Mouse (Mus musculus) liver, adult 2 months (tissue): ENCODE results near the gene Rnf103. TPM values are rescaled to one million over a fixed set of nuclear protein-coding genes. Genes with fewer than 3 reads are reported as not detected.
"Not testable (repeated sequence)": the region's sequence is repeated elsewhere in the genome, so short reads cannot be mapped to it uniquely, and the experiment has no call there.

Experiments
- DNase-seq: peaks from one replicate; pipeline ENCODE4 v3.0.0-alpha.2; 2011; ENCODE audit warnings: low read depth, low spot score; ENCODE audit errors: extremely low read depth
- H3K27ac ChIP-seq: fragments of 200-500 bp; replicated peaks from 2 replicates; pipeline ENCODE4 v1.5.1; 2012; ENCODE audit warnings: low read depth, mild to moderate bottlenecking, control low read depth, inconsistent platforms, low read length; ENCODE audit not compliant: insufficient read depth
- H3K27me3 ChIP-seq: fragments of 200-500 bp; 2 replicates; pipeline ENCODE4 v1.6.1; 2012; ENCODE audit warnings: mild to moderate bottlenecking, moderate library complexity, low read length, inconsistent platforms; ENCODE audit not compliant: control insufficient read depth, insufficient read depth
- H3K36me3 ChIP-seq: fragments of 200-500 bp; 2 replicates; pipeline ENCODE4 v1.6.1; 2012; ENCODE audit warnings: low read length, inconsistent platforms; ENCODE audit not compliant: control insufficient read depth, insufficient read depth
- H3K4me1 ChIP-seq: fragments of 200-500 bp; 2 replicates; pipeline ENCODE4 v1.6.1; 2011; ENCODE audit warnings: low read length; ENCODE audit not compliant: control insufficient read depth, insufficient read depth
- H3K4me3 ChIP-seq: fragments of 200-500 bp; 2 replicates; pipeline ENCODE4 v1.5.1; 2011; ENCODE audit warnings: low read depth, mild to moderate bottlenecking, control low read depth, low read length, moderate library complexity; ENCODE audit not compliant: insufficient read depth
- H3K79me2 ChIP-seq: fragments of 200-500 bp; 2 replicates; pipeline ENCODE4 v1.6.1; 2012; ENCODE audit warnings: inconsistent platforms, mild to moderate bottlenecking, low read length, moderate library complexity; ENCODE audit not compliant: control insufficient read depth, insufficient read depth
- H3K9ac ChIP-seq: fragments of 200-500 bp; 2 replicates; pipeline ENCODE4 v1.6.1; 2012; ENCODE audit warnings: low read depth, mild to moderate bottlenecking, control low read depth, inconsistent platforms, low read length
- CTCF ChIP-seq: fragments of 200-500 bp; IDR thresholded peaks from 2 replicates; pipeline ENCODE4 v1.5.1; 2011; ENCODE audit warnings: low read depth, low read length, control low read depth
- POLR2A ChIP-seq: fragments of 200-500 bp; IDR thresholded peaks from 2 replicates; pipeline ENCODE4 v1.6.1; 2011; ENCODE audit warnings: low read length, control low read depth; ENCODE audit not compliant: insufficient read depth; ENCODE audit errors: extremely low read depth
- WGBS: fragments of 180-500 bp; shearing (Covaris S2); methylation state at CpG from one replicate; pipeline ENCODE4 v1.1.7; 2018; 5-methylcytosine and 5-hydroxymethylcytosine counted together
- polyA plus RNA-seq: library from polyadenylated mRNA; depleted of rRNA; stranded (reverse); fragments of >200 nt; gene quantifications from 2 replicates; pipeline ENCODE4 v1.2.3, GENCODE M21; 2012; rRNA removed
- total RNA-seq: library from RNA; depleted of rRNA; stranded (reverse); fragments of >200 nt; gene quantifications from 2 replicates; pipeline ENCODE4 v1.2.3, GENCODE M21; 2014; rRNA removed

Rnf103 gene
- total RNA-seq (70.7 and 73.3 TPM in 2 replicates), polyA plus RNA-seq (27.2 and 27.7 TPM in 2 replicates)

GRCm38 (mm10) chr6:71493675-71494340, at the start of gene Rnf103:
Gene Rnf103 (plus strand): TSS chr6:71493894.
- H3K79me2 ChIP-seq, result peaks cover 6% of the 10 kb centered on the region; the same call in 1 of the 2 replicates

GRCm38 (mm10) chr6:71444756-71445155, 48.9 kb upstream of the Rnf103 start:
- 89% methylated on average over 1 of the region's 1 CpGs for WGBS
- peaks cover 6% of the 10 kb centered on the region for H3K4me1 ChIP-seq
- no peaks in the 10 kb centered on the region for H3K27me3 ChIP-seq
- no peak overlapping the region for H3K4me3 ChIP-seq
- no peak overlapping the region for H3K27ac ChIP-seq
- H3K36me3 ChIP-seq, result no peaks in the 10 kb centered on the region
- H3K9ac ChIP-seq, result no peak overlapping the region
- peaks cover 3% of the 10 kb centered on the region for H3K79me2 ChIP-seq
- DNase-seq, result no peak
- TF ChIP-seq POLR2A (no peak), CTCF (no peak)

More at GRCm38 (mm10) chr6:71493675-71494340, at the start of gene Rnf103:
- peaks cover 13% of the 10 kb centered on the region for H3K4me1 ChIP-seq
- under 1% methylated on average over 67 of the region's 79 CpGs for WGBS
- peak within 1 kb of the TSS; percentile 99 for H3K4me3 ChIP-seq
- peak within 1 kb of the TSS; percentile 100 for H3K9ac ChIP-seq
- H3K27ac ChIP-seq, result peak within 1 kb of the TSS; percentile 99
- no peaks in the 10 kb centered on the region for H3K27me3 ChIP-seq
- H3K36me3 ChIP-seq, result peaks cover 17% of the 10 kb centered on the region
- TF ChIP-seq POLR2A (peak; percentile 98), CTCF (0 out of 2 replicates have a peak, but pooled peaks have one; percentile 9)
- peak; percentile 96 for DNase-seq

GRCm38 (mm10) chr6:71445560-71445959, 48.1 kb upstream of the Rnf103 start:
- TF ChIP-seq CTCF, result no peak
- no peak for TF ChIP-seq POLR2A
- no peak for DNase-seq
- Histone ChIP-seq H3K27ac (peak overlapping the region; percentile 49), H3K4me1 (peaks cover 6% of the 10 kb centered on the region), H3K9ac (no peak overlapping the region), H3K27me3 (no peaks in the 10 kb centered on the region), H3K79me2 (no peaks in the 10 kb centered on the region), H3K36me3 (no peaks in the 10 kb centered on the region), H3K4me3 (no peak overlapping the region)
- 90% methylated on average over 6 of the region's 6 CpGs for WGBS

- 85% methylated on average over 2 of the region's 2 CpGs for WGBS
- Histone ChIP-seq H3K79me2 (no peaks in the 10 kb centered on the region), H3K4me1 (no peaks in the 10 kb centered on the region), H3K27me3 (no peaks in the 10 kb centered on the region), H3K27ac (no peak overlapping the region), H3K4me3 (no peak overlapping the region), H3K9ac (no peak overlapping the region), H3K36me3 (no peaks in the 10 kb centered on the region)
- TF ChIP-seq POLR2A, result no peak
- TF ChIP-seq CTCF, result no peak
- DNase-seq, result no peak
Observed at GRCm38 (mm10) chr6:71452792-71453191, 40.9 kb upstream of the Rnf103 start.

GRCm38 (mm10) chr6:71453983-71454739, 39.5 kb upstream of the Rnf103 start:
- not testable (repeated sequence) for DNase-seq, H3K27ac ChIP-seq, H3K4me3 ChIP-seq

More at GRCm38 (mm10) chr6:71453983-71454739, 39.5 kb upstream of the Rnf103 start:
- H3K4me1 ChIP-seq, H3K79me2 ChIP-seq, H3K27me3 ChIP-seq, H3K9ac ChIP-seq, H3K36me3 ChIP-seq: not testable (repeated sequence)
